In genomic region chr9:27280976-27281375, GRCm38 (mm10) we compare ENCODE assay signal across 24 mouse cellular contexts. TPM values are rescaled to one million over a fixed set of nuclear protein-coding genes. Genes with fewer than 3 reads are reported as not detected.
DNase-seq lines count a peak whose midpoint lies in the region; TF ChIP-seq lines count a peak whose summit lies in the region.
"Had no signal": no experiment of that assay in that cellular context is flagged by ENCODE, and none has a peak within 500 bp of the region (broad histone marks: within the 10 kb centered on the region; RNA-seq: fewer than 3 reads in every experiment).

No protein-coding gene starts in this region.

- H3K27me3 ChIP-seq in cerebellum, adult 2 months (ENCODE audit: control insufficient read depth, insufficient read depth, low read length): no peaks in the 10 kb centered on the region
- H3K27me3 ChIP-seq: embryonic facial prominence, embryonic 12.5 days; intestine, embryonic 15.5 days; liver, embryonic 15.5 days; lung, embryonic 15.5 days had no signal

- peaks cover 18% of the 10 kb centered on the region for H3K4me1 ChIP-seq in cerebellum, adult 2 months (ENCODE audit: control insufficient read depth, insufficient read depth, low read length)
- H3K4me1 ChIP-seq: heart, embryonic 10.5 days; hindbrain, embryonic 15.5 days; intestine, embryonic 15.5 days; liver, embryonic 15.5 days; lung, embryonic 15.5 days had no signal

- no peak for TF ChIP-seq POLR2A in cerebellum, adult 2 months (IDR thresholded peaks at IDR 0.05; ENCODE audit: borderline replicate concordance, insufficient read depth, low read length)

- peak; percentile 34 to 76 for DNase-seq in adrenal gland, adult (ENCODE audit: inconsistent age in 2 of 2, low spot score in 1 of 2)
- DNase-seq in adrenal gland, adult 8-10 months: no peak
- DNase-seq in adrenal gland, postnatal 36 days: peak; percentile 44 to 51
- DNase-seq in cerebellum, adult 2 months: peak; percentile 78 to 89
- peak; percentile 79 to 88 for DNase-seq in cerebellum, postnatal 25 days
- no peak for DNase-seq in frontal cortex, postnatal 25 days (ENCODE audit: low spot score in 2 of 2)
- no peak for DNase-seq in ovary, postnatal 36 days (ENCODE audit: low spot score)
- DNase-seq: gastrocnemius, postnatal 10 days; kidney, adult 8-10 months; kidney, postnatal 10 days; liver; right cerebral cortex, adult 18-20 months; right cerebral cortex, postnatal 4 days; thymus, postnatal 14 days had no signal

- no peak for TF ChIP-seq CTCF in cerebellum, adult 2 months (IDR thresholded peaks at IDR 0.05; ENCODE audit: borderline replicate concordance, insufficient read depth, low read depth, low read length)

- WGBS in cerebellum, adult 2 months: 12% methylated on average over 4 of the region's 4 CpGs

- H3K27ac ChIP-seq in cerebellum, adult 2 months (ENCODE audit: insufficient read depth, low read length): no peak overlapping the region
- H3K27ac ChIP-seq: embryonic facial prominence, embryonic 12.5 days; forebrain, embryonic 12.5 days; heart, embryonic 10.5 days; hindbrain, embryonic 15.5 days; intestine, embryonic 15.5 days; limb, embryonic 10.5 days; liver, embryonic 15.5 days; lung, embryonic 15.5 days; macrophage had no signal

- H3K4me3 ChIP-seq in cerebellum, adult 2 months (replicated peaks; ENCODE audit: insufficient read depth, low read depth, low read length): no peak overlapping the region
- H3K4me3 ChIP-seq: embryonic facial prominence, embryonic 12.5 days; erythroblast, embryonic 14.5 days; forebrain, embryonic 12.5 days; heart, embryonic 10.5 days; hindbrain, embryonic 15.5 days; intestine, embryonic 15.5 days; limb, embryonic 10.5 days; liver, embryonic 15.5 days; lung, embryonic 15.5 days had no signal

RNA-seq across cellular contexts. Expression of gene Igsf9b, which starts 18.0 kb away (rescaled TPM):
- total RNA-seq in adrenal gland, adult 8-10 months (2022): 1 to 10 TPM; 3.5 to 8.2 (median 5.9) TPM
- total RNA-seq in adrenal gland, postnatal 36 days (2021): 1 to 10 TPM; 4.0 to 6.0 TPM
- 25.7 and 31.6 TPM in 2 replicates for polyA plus RNA-seq in cerebellum, adult 2 months (2012; rRNA removed)
- polyA plus RNA-seq: erythroblast, embryonic 14.5 days; macrophage had no signal

Comparison
In these comparisons a context has a peak if more than half of its experiments do, and no peak if none do; other contexts are left out.
1. DNase-seq: peak in adrenal gland, adult (2 of 2), adrenal gland, postnatal 36 days (2 of 2), cerebellum, adult 2 months (2 of 2) and cerebellum, postnatal 25 days (2 of 2); none in adrenal gland, adult 8-10 months (single experiment), frontal cortex, postnatal 25 days (0 of 2) and ovary, postnatal 36 days (single experiment).